Mouse (Mus musculus) limb, embryonic 13.5 days (tissue): Measurements from ENCODE around the gene Anapc13. TPM values are rescaled to one million over a fixed set of nuclear protein-coding genes. Genes with fewer than 3 reads are reported as not detected.
A peak's percentile ranks its signal among the peaks of the same experiment; 100 is the strongest.

Source experiments
- ATAC-seq: fragments of 200-750 bp; cut with Nextera tagmentation; 2 replicates; pipeline ENCODE4 v1.8.0; 2017; ENCODE audit warnings: low read depth, moderate number of reproducible peaks, moderate TSS enrichment; ENCODE audit not compliant: low FRiP score
- H3K27ac ChIP-seq: fragments of 300-500 bp; sonication (generic); 2 replicates; pipeline ENCODE4 v1.5.1; 2015; ENCODE audit warnings: inconsistent platforms, mild to moderate bottlenecking, moderate library complexity
- H3K27me3 ChIP-seq: fragments of 300-500 bp; sonication (generic); 2 replicates; pipeline ENCODE4 v1.6.1; 2015; ENCODE audit warnings: mild to moderate bottlenecking, inconsistent platforms
- H3K36me3 ChIP-seq: fragments of 300-500 bp; sonication (generic); 2 replicates; pipeline ENCODE4 v1.6.1; 2015; ENCODE audit warnings: inconsistent platforms, mild to moderate bottlenecking, moderate library complexity
- H3K4me1 ChIP-seq: fragments of 300-500 bp; sonication (generic); 2 replicates; pipeline ENCODE4 v1.6.1; 2015; ENCODE audit warnings: inconsistent platforms
- H3K4me2 ChIP-seq: fragments of 300-500 bp; sonication (generic); replicated peaks from 2 replicates; pipeline ENCODE4 v1.6.1; 2015; ENCODE audit warnings: inconsistent platforms, mild to moderate bottlenecking, moderate library complexity
- H3K4me3 ChIP-seq: fragments of 300-500 bp; sonication (generic); 2 replicates; pipeline ENCODE4 v1.5.1; 2015; ENCODE audit warnings: moderate library complexity, mild to moderate bottlenecking, inconsistent platforms
- H3K9ac ChIP-seq: fragments of 300-500 bp; sonication (generic); 2 replicates; pipeline ENCODE4 v1.6.1; 2015; ENCODE audit warnings: mild to moderate bottlenecking, inconsistent platforms
- H3K9me3 ChIP-seq: fragments of 300-500 bp; sonication (generic); 2 replicates; pipeline ENCODE4 v1.6.1; 2016; ENCODE audit warnings: inconsistent platforms
- WGBS: fragments of 180-500 bp; shearing (Covaris S2); methylation state at CpG from one replicate; pipeline ENCODE4 v1.1.7; 2015; 5-methylcytosine and 5-hydroxymethylcytosine counted together
- polyA plus RNA-seq: library from polyadenylated mRNA; unstranded; fragments of >200 nt; fragmentation: Nextera tagmentation; extraction: Ambion mirVana; gene quantifications from 2 replicates; pipeline ENCODE4 v1.2.1, GENCODE M21; 2015

The Anapc13 gene
- polyA plus RNA-seq = 168 and 184 TPM in 2 replicates

DNA sequence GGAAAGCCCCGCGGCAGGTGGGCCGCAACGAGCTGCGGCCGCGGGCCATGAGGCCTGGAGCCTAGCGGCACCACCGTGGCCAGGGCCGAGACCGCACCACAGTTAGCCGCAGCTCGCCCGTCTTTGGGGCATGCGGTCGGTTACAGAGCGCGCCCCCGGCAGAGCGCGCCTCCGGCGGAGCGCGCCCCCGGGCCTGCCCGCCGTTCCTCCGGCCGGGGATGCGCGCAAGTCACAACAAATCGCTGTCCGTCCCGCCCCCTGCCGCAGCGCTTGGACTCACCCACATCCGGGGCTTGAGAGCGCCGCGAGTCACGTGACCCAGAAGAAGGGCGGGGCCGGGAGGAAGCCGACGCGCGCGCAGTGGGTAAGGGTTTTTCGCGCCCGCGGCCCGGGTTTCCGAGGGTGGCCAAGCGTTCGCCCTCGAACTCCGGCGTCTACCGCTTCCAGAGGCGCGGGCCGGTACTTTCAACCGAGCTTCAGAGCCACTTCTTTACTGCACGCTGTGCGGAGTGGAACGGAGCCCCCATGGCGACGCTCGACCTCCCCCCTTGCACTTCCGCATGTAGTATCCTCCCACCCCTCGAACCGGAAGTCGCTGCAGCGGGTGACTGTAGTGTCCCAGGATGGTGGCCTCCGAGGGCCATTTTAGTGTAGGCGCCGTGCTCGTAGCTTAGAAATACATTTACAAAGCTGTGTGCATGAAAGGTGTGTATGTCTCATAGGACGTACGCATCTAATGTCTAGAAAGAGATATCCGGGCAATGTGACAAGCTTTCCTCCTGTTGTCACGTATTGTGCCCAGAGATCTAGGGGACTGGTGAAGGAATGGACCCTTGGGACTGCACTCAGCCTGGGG, at the start of gene Anapc13, which contains the start of gene Cep63:
Anapc13 (plus strand) TSS at position 314 of the 856 bp plus-strand sequence.
Cep63 (minus strand) TSS at position 552 of the 856 bp plus-strand sequence.
- Histone ChIP-seq H3K9me3 (no peaks in the 10 kb centered on the region), H3K27me3 (no peaks in the 10 kb centered on the region), H3K4me1 (peaks cover 20% of the 10 kb centered on the region), H3K27ac (peak within 1 kb of the TSS; percentile 97), H3K4me2 (peak within 1 kb of the TSS; percentile 79), H3K4me3 (peak within 1 kb of the TSS; percentile 94), H3K9ac (peak within 1 kb of the TSS; percentile 99), H3K36me3 (0 out of 2 replicates have a peak, but pooled peaks cover 9% of the 10 kb centered on the region)
- peak; percentile 96 for ATAC-seq
- under 1% methylated on average over 82 of the region's 84 CpGs for WGBS

DNA sequence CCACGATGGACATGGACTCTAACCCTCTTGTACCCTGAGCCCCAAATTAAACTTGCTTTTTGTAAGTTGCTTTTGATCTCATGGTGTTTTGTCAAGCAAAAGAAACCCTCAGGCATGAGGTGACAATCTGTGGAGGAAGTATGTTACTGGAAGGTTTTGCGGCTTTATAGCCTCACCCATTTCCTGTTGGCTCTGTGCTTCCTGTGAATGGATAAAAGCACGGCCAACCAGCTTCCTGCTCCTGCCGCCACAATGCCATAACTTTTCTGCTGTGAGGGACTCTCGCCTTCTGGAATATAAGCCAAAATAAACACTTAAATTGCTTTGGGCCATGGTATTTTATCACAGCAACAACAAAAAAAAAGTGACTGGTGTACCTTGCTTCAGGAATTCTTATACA, 48.6 kb upstream of the Anapc13 start:
- ATAC-seq = no peak
- Histone ChIP-seq H3K4me3 (no peak overlapping the region), H3K4me1 (peaks cover 22% of the 10 kb centered on the region), H3K36me3 (no peaks in the 10 kb centered on the region), H3K9ac (no peak overlapping the region), H3K9me3 (no peaks in the 10 kb centered on the region), H3K27me3 (no peaks in the 10 kb centered on the region), H3K27ac (no peak overlapping the region; the same call in 1 of the 2 replicates), H3K4me2 (no peak overlapping the region)
- 42% methylated on average over 5 of the region's 5 CpGs for WGBS

- Histone ChIP-seq H3K27ac (no peak overlapping the region), H3K4me1 (peaks cover 4% of the 10 kb centered on the region; the same call in 1 of the 2 replicates), H3K9me3 (no peaks in the 10 kb centered on the region), H3K4me3 (no peak overlapping the region), H3K9ac (no peak overlapping the region), H3K36me3 (peaks cover 32% of the 10 kb centered on the region), H3K4me2 (no peak overlapping the region), H3K27me3 (no peaks in the 10 kb centered on the region)
- 81% methylated on average over 12 of the region's 12 CpGs for WGBS
- no peak for ATAC-seq
These were observed 44.1 kb upstream of the Anapc13 start for GRCm38 (mm10) chr9:102581921-102582469.

DNA sequence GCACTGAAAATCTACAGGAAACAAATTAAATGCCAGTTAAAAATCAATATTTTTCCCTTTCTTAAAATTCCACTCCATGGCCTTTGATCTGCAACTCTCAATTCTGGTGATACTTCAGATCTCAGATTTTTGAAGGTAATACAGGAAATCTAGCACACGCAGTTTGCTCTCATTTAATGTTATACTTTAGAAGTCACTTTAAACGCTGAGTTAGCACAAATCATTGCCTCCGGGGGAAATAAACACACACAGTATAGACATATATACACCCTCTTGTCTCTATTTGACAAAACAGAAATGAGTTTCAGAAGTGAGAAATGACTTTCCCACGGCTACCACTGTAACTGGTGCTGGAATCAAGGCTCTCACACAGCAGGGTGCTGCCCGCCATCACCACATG, 38.7 kb upstream of the Anapc13 start:
- no peak for ATAC-seq
- no peak overlapping the region for H3K27ac ChIP-seq
- H3K36me3 ChIP-seq = peaks cover 52% of the 10 kb centered on the region
- H3K4me2 ChIP-seq = no peak overlapping the region
- H3K4me3 ChIP-seq = no peak overlapping the region
- WGBS = 72% methylated on average over 5 of the region's 5 CpGs
- no peaks in the 10 kb centered on the region for H3K27me3 ChIP-seq
- H3K9ac ChIP-seq = no peak overlapping the region
- no peaks in the 10 kb centered on the region for H3K4me1 ChIP-seq
- H3K9me3 ChIP-seq = no peaks in the 10 kb centered on the region

DNA sequence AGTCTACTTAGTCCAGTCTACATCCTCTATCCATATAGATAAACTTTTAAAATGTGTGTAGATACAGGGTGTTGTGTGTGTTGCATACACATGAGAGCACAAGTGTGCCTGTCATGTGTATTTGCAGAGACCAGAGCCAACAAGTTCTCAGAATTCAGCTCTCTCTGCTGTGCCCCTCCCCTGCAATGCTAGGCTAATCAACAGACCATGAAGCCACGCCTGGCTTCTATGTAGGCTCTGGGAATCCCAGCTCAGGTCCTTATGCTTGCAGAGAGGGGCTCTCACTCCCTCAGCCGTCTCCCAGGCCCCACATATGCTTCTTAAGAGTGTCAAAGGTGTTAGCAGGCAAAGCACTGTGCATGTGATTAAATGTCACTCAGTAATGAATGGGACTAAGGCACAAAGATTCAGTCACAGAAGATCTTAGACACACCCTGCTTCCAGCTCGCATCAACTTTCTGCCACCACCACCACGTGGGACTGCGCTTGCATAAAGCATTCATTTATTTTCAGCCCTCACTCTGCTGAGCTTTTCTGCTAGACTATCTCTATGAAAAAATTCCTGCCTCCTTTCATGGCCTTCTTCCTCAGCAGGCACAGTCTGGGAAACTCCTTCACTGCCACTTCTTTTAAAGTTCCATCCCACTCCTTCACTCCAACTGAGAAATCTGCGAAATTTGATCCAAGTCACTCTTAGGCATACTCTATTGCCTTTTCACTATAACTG, 31.3 kb upstream of the Anapc13 start:
- H3K36me3 ChIP-seq = peaks cover 41% of the 10 kb centered on the region
- no peak for ATAC-seq
- H3K27me3 ChIP-seq = no peaks in the 10 kb centered on the region
- no peak overlapping the region for H3K4me2 ChIP-seq
- no peak overlapping the region for H3K9ac ChIP-seq
- peaks cover 3% of the 10 kb centered on the region; the same call in 1 of the 2 replicates for H3K4me1 ChIP-seq
- H3K9me3 ChIP-seq = no peaks in the 10 kb centered on the region
- H3K27ac ChIP-seq = no peak overlapping the region; the same call in 1 of the 2 replicates
- 65% methylated on average over 6 of the region's 6 CpGs for WGBS
- H3K4me3 ChIP-seq = no peak overlapping the region

DNA sequence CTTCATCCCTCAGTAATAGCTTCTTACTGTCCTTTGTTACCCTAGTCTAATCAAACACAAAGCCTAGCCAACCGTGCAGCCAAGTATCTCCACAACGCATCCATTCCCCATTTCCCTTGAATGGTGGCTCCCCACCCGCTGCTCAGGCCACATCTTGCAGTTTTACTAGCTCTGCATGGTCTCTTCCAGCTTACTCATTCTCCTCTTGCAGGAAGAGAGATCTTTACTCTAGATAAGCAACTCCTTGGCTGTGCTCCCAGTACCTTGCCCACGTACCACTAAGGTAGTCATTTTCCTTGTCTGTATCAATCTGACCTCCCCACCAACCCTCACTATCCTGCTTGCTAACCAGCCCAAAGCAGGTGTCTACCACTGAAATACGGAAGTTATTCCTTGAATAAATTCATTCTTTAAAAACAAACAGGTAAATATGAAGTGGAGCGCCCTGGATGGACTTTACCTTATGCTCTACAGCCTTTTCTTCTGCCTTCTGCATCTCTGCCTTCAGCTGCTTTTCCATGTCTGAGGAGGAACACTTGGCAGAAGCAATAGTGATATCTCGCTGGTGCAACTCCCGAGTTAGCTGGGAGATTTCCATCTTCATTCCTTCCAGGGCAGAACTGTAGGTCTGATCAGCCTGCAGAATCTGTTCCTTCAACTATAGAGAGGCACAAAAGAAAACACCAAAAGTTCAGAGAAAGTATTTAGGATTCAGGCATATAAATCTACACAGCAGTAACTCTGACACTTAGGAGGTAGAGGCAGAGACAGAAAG, 30.2 kb upstream of the Anapc13 start:
- peaks cover 40% of the 10 kb centered on the region for H3K36me3 ChIP-seq
- no peaks in the 10 kb centered on the region for H3K9me3 ChIP-seq
- no peak overlapping the region for H3K4me3 ChIP-seq
- no peak overlapping the region for H3K9ac ChIP-seq
- H3K4me2 ChIP-seq = no peak overlapping the region
- 84% methylated on average over 8 of the region's 8 CpGs for WGBS
- peaks cover 3% of the 10 kb centered on the region; the same call in 1 of the 2 replicates for H3K4me1 ChIP-seq
- no peaks in the 10 kb centered on the region for H3K27me3 ChIP-seq
- H3K27ac ChIP-seq = no peak overlapping the region
- ATAC-seq = no peak

- Histone ChIP-seq H3K9me3 (no peaks in the 10 kb centered on the region), H3K9ac (no peak overlapping the region), H3K27ac (no peak overlapping the region), H3K4me3 (no peak overlapping the region), H3K27me3 (no peaks in the 10 kb centered on the region), H3K4me2 (no peak overlapping the region), H3K36me3 (peaks cover 37% of the 10 kb centered on the region), H3K4me1 (no peaks in the 10 kb centered on the region)
- WGBS = 70% methylated on average over 2 of the region's 2 CpGs
- no peak for ATAC-seq
These were observed 24.9 kb upstream of the Anapc13 start for GRCm38 (mm10) chr9:102601187-102601586.

- no peaks in the 10 kb centered on the region for H3K27me3 ChIP-seq
- H3K36me3 ChIP-seq = peaks cover 34% of the 10 kb centered on the region
- H3K27ac ChIP-seq = no peak overlapping the region
- H3K9ac ChIP-seq = no peak overlapping the region
- WGBS = 72% methylated on average over 2 of the region's 2 CpGs
- no peaks in the 10 kb centered on the region for H3K9me3 ChIP-seq
- no peaks in the 10 kb centered on the region for H3K4me1 ChIP-seq
- H3K4me3 ChIP-seq = no peak overlapping the region
- no peak for ATAC-seq
- H3K4me2 ChIP-seq = no peak overlapping the region
These were observed 24.4 kb upstream of the Anapc13 start for GRCm38 (mm10) chr9:102601666-102602065.

- Histone ChIP-seq H3K27me3 (no peaks in the 10 kb centered on the region), H3K9me3 (no peaks in the 10 kb centered on the region), H3K4me1 (no peaks in the 10 kb centered on the region), H3K4me3 (no peak overlapping the region), H3K27ac (no peak overlapping the region), H3K9ac (no peak overlapping the region), H3K36me3 (peaks cover 44% of the 10 kb centered on the region), H3K4me2 (no peak overlapping the region)
- WGBS = 89% methylated on average over 6 of the region's 6 CpGs
- ATAC-seq = no peak
These were observed 20.9 kb upstream of the Anapc13 start for GRCm38 (mm10) chr9:102605162-102605561.

DNA sequence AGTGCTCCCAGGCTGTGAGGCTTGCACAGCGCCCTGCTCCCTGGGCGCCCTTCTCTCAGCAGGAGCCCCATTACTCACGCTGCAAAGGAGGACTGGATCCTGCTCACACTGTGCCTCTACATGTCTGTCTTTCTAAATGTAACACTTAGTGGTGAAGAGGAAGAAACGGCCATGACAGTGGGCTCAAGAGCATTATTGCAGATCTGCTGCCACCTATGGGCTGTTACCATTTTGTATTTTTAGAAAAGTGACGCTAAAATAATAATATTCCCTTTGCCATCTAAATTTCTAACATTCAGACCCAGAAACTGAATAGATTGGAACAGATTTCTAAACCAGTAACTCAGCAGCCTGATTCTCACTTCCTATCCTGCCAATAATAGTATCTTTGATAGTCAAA, 18.6 kb upstream of the Anapc13 start:
- no peaks in the 10 kb centered on the region for H3K9me3 ChIP-seq
- ATAC-seq = no peak
- H3K9ac ChIP-seq = no peak overlapping the region
- no peak overlapping the region for H3K4me2 ChIP-seq
- no peaks in the 10 kb centered on the region for H3K4me1 ChIP-seq
- no peak overlapping the region for H3K4me3 ChIP-seq
- H3K27me3 ChIP-seq = no peaks in the 10 kb centered on the region
- peaks cover 48% of the 10 kb centered on the region for H3K36me3 ChIP-seq
- no peak overlapping the region for H3K27ac ChIP-seq
- 68% methylated on average over 5 of the region's 5 CpGs for WGBS

GRCm38 (mm10) chr9:102609221-102609620, 16.9 kb upstream of the Anapc13 start:
- Histone ChIP-seq H3K27me3 (no peaks in the 10 kb centered on the region), H3K9me3 (no peaks in the 10 kb centered on the region), H3K4me1 (no peaks in the 10 kb centered on the region), H3K4me2 (no peak overlapping the region), H3K4me3 (no peak overlapping the region), H3K27ac (no peak overlapping the region), H3K9ac (no peak overlapping the region), H3K36me3 (peaks cover 60% of the 10 kb centered on the region)
- no peak for ATAC-seq
- 92% methylated on average over 3 of the region's 3 CpGs for WGBS
